Mouse (Mus musculus): ENCODE measurements around the gene AI597479.

Gene AI597479

GRCm38 (mm10) chr1:43163467-43164418 lies 65.2 kb downstream of the AI597479 start:
- peak; percentile 79 for DNase-seq

- DNase-seq: no peak
These were observed 66.1 kb downstream of the AI597479 start for GRCm38 (mm10) chr1:43164582-43164981.
